In the genomic region with DNA sequence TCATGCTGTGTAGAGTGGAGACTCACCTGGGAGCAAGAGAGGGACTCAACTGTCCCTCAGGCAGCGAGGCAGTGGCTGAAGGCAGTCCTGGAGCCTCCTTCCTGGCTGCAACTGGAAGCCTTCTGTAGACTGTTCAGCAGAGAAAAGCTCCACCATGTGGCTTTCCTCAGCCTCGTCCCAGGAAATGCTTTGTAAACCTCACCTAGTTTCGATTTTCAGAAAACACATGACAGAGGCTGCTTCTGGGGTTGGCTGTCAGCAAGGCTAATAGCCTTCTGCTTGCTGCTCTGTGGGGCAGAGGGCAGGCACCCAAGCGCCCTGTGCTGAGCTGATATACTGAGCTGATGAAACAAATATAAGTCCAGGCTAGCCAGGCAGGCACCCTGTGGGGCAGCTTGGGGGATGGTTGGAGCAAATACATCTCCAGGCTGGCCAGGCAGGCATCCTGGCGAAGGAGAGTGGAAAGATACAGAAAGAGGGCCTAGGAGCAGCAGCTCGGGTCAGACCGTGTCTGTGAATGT, we compare ENCODE assay signal across 8 mouse cellular contexts. TPM values are rescaled to one million over a fixed set of nuclear protein-coding genes. Genes with fewer than 3 reads are reported as not detected.
DNase-seq lines count a peak whose midpoint lies in the region; ATAC-seq and TF ChIP-seq lines count a peak whose summit lies in the region.

Lgals3bp (minus strand) TSS at position 333 of the 521 bp plus-strand sequence.

- ATAC-seq in heart, embryonic 13.5 days (ENCODE audit: extremely low read depth, insufficient number of reproducible peaks, low FRiP score, low TSS enrichment) = no peak
- peak; percentile 69 for ATAC-seq in kidney, postnatal 0 days (replicated peaks; ENCODE audit: low FRiP score, low read depth)
- peak; percentile 26; the same call in 1 of the 2 replicates for ATAC-seq in neutrophil, adult 5-6 weeks (ENCODE audit: extremely low read depth, insufficient number of reproducible peaks, low FRiP score, poor library complexity, severe bottlenecking)

- H3ac ChIP-seq in C2C12 (ENCODE audit: control insufficient read depth, insufficient read length, low read depth) = no peak within 1 kb of the TSS

- 49% methylated on average over 7 of the region's 7 CpGs for WGBS in embryonic facial prominence, embryonic 10.5 days
- 37% methylated on average over 7 of the region's 7 CpGs for WGBS in heart, embryonic 13.5 days
- 18% methylated on average over 7 of the region's 7 CpGs for WGBS in kidney, postnatal 0 days

- no peaks in the 10 kb centered on the region for H3K9me3 ChIP-seq in embryonic facial prominence, embryonic 10.5 days
- no peaks in the 10 kb centered on the region for H3K9me3 ChIP-seq in heart, embryonic 13.5 days
- no peaks in the 10 kb centered on the region for H3K9me3 ChIP-seq in kidney, postnatal 0 days (replicated peaks; ENCODE audit: low read length)

- H3K4me1 ChIP-seq in embryonic facial prominence, embryonic 10.5 days = peaks cover 36% of the 10 kb centered on the region
- peaks cover 35% of the 10 kb centered on the region for H3K4me1 ChIP-seq in heart, embryonic 13.5 days
- H3K4me1 ChIP-seq in kidney, postnatal 0 days (replicated peaks; ENCODE audit: insufficient read depth, low read length) = peaks cover 23% of the 10 kb centered on the region; the same call in 1 of the 2 replicates

- no peaks in the 10 kb centered on the region for H3K79me3 ChIP-seq in C2C12 (ENCODE audit: low read depth)

- peak within 1 kb of the TSS; percentile 24; the same call in 1 of the 2 replicates for H3K4me2 ChIP-seq in heart, embryonic 13.5 days
- peak within 1 kb of the TSS; percentile 47 for H3K4me2 ChIP-seq in kidney, postnatal 0 days (ENCODE audit: low read length)

- H3K36me3 ChIP-seq in C2C12 (ENCODE audit: control insufficient read depth, insufficient read depth) = no peaks in the 10 kb centered on the region
- peaks cover 22% of the 10 kb centered on the region for H3K36me3 ChIP-seq in embryonic facial prominence, embryonic 10.5 days (replicated peaks)
- peaks cover 12% of the 10 kb centered on the region for H3K36me3 ChIP-seq in heart, embryonic 13.5 days
- H3K36me3 ChIP-seq in kidney, postnatal 0 days (ENCODE audit: insufficient read depth, low read length) = 0 out of 2 replicates have a peak, but pooled peaks cover 2% of the 10 kb centered on the region

- peak; percentile 1 for TF ChIP-seq CTCF in C2C12 (IDR thresholded peaks at IDR 0.05; ENCODE audit: control insufficient read depth, insufficient read depth, insufficient read length)
- TF ChIP-seq CTCF in kidney, postnatal 0 days (IDR thresholded peaks at IDR 0.05; ENCODE audit: low read depth) = peak; percentile 65

- H3K9ac ChIP-seq in heart, embryonic 13.5 days = peak within 1 kb of the TSS; percentile 69
- peak within 1 kb of the TSS; percentile 38; the same call in 1 of the 2 replicates for H3K9ac ChIP-seq in kidney, postnatal 0 days (ENCODE audit: low read depth, low read length)

- H3K27ac ChIP-seq in embryonic facial prominence, embryonic 10.5 days (replicated peaks) = peak within 1 kb of the TSS; percentile 36
- H3K27ac ChIP-seq in heart, embryonic 13.5 days (replicated peaks) = peak within 1 kb of the TSS; percentile 76
- H3K27ac ChIP-seq in kidney, postnatal 0 days = peak within 1 kb of the TSS; percentile 90

- H3K4me3 ChIP-seq in C2C12 (ENCODE audit: insufficient read depth, poor library complexity, severe bottlenecking) = no peak within 1 kb of the TSS
- H3K4me3 ChIP-seq in embryonic facial prominence, embryonic 10.5 days = no peak within 1 kb of the TSS
- H3K4me3 ChIP-seq in heart, embryonic 13.5 days = no peak within 1 kb of the TSS
- H3K4me3 ChIP-seq in kidney, postnatal 0 days (replicated peaks; ENCODE audit: low read depth, low read length) = peak within 1 kb of the TSS; percentile 27

- DNase-seq in adipocyte (ENCODE audit: low spot score) (peak; percentile 93), liver (peak; percentile 50)
- DNase-seq in embryonic facial prominence, embryonic 10.5 days (ENCODE audit: low spot score) = peak; percentile 32
- peak; percentile 94 for DNase-seq in kidney, postnatal 0 days (ENCODE audit: low spot score)
- peak; percentile 56 to 64 for DNase-seq in urinary bladder, adult 18-20 months (ENCODE audit: low spot score in 2 of 2)

- H3K79me2 ChIP-seq in C2C12 (ENCODE audit: control insufficient read depth, insufficient read depth) = no peaks in the 10 kb centered on the region

- no peaks in the 10 kb centered on the region for H3K27me3 ChIP-seq in C2C12 (ENCODE audit: control insufficient read depth, insufficient read depth, insufficient read length)
- H3K27me3 ChIP-seq in embryonic facial prominence, embryonic 10.5 days (replicated peaks; ENCODE audit: low read depth, poor library complexity, severe bottlenecking) = no peaks in the 10 kb centered on the region
- H3K27me3 ChIP-seq in heart, embryonic 13.5 days (replicated peaks) = no peaks in the 10 kb centered on the region
- no peaks in the 10 kb centered on the region for H3K27me3 ChIP-seq in kidney, postnatal 0 days (ENCODE audit: insufficient read depth, low read length)

TF ChIP-seq in C2C12, 6 proteins besides CTCF, POLR2A, EP300 and RAD21:
- no peak for TF ChIP-seq MYOD1 (IDR thresholded peaks at IDR 0.05; ENCODE audit: control insufficient read depth, insufficient read length, low read depth)
- TF ChIP-seq USF1 (IDR thresholded peaks at IDR 0.05; ENCODE audit: low read depth) = peak; percentile 38
- no peak for TF ChIP-seq MYOG (IDR thresholded peaks at IDR 0.05; ENCODE audit: control insufficient read depth, extremely low read depth, insufficient read length)

RNA-seq across cellular contexts. Expression of gene Lgals3bp, which starts in this region (rescaled TPM):
- 6.6 TPM for polyA plus RNA-seq in C2C12 (2012; fragmentation: generic; extraction: Trizol)
- 0.86 and 0.88 TPM in 2 replicates for polyA plus RNA-seq in embryonic facial prominence, embryonic 10.5 days (2016; fragmentation: Nextera tagmentation; extraction: Ambion mirVana)
- 7.3 and 8.8 TPM in 2 replicates for polyA plus RNA-seq in heart, embryonic 13.5 days (2015; fragmentation: Nextera tagmentation; extraction: Ambion mirVana)
- 68.8 and 80.3 TPM in 2 replicates for polyA plus RNA-seq in kidney, postnatal 0 days (2015; fragmentation: Nextera tagmentation; extraction: Ambion mirVana)
- 16.5 and 16.7 TPM in 2 replicates for total RNA-seq in neutrophil, adult 5-6 weeks (2017)

Comparison
In these comparisons a context has a peak if more than half of its experiments do, and no peak if none do; other contexts are left out.
1. Peak in DNase-seq and H3K27ac ChIP-seq in embryonic facial prominence, embryonic 10.5 days; RNA of the gene not detected or under 1 TPM.
2. DNase-seq: peak in every context shown above with its lines; median percentile 94 in kidney, postnatal 0 days; 93 in adipocyte; 60 in urinary bladder, adult 18-20 months; 50 in liver; 32 in embryonic facial prominence, embryonic 10.5 days.
3. H3K27ac ChIP-seq: peak in every context shown above with its lines; median percentile 90 in kidney, postnatal 0 days; 76 in heart, embryonic 13.5 days; 36 in embryonic facial prominence, embryonic 10.5 days.